Mouse (Mus musculus) MEL (cell line): ENCODE measurements around the gene Kcnb1. TPM values are rescaled to one million over a fixed set of nuclear protein-coding genes. Genes with fewer than 3 reads are reported as not detected.

ENCODE experiments used
- DNase-seq: peaks from one replicate; pipeline ENCODE4 v3.0.0; 2011; ENCODE audit warnings: low read depth, low spot score
- H3K27ac ChIP-seq: 2 replicates; pipeline ENCODE4 v1.5.1; 2012; ENCODE audit warnings: low read depth, mild to moderate bottlenecking, control low read depth, low read length, moderate library complexity; ENCODE audit not compliant: control insufficient read depth
- H3K27me3 ChIP-seq, 2 experiments: fragments of 150-350 bp in 1 of 2; sonication (generic) in 1 of 2; 2 replicates each; pipeline ENCODE4 v1.6.1; 2012; ENCODE audit warnings: low read length in 2 of 2, mild to moderate bottlenecking in 2 of 2, improper control_type of control experiment in 1 of 2, moderate library complexity in 1 of 2; ENCODE audit not compliant: insufficient read depth in 2 of 2, control insufficient read depth in 1 of 2
- H3K36me3 ChIP-seq, 2 experiments: 2 replicates each; pipeline ENCODE4 v1.6.1; 2012 to 2014; ENCODE audit warnings: low read length in 2 of 2, improper control_type of control experiment in 1 of 2, inconsistent platforms in 1 of 2, mild to moderate bottlenecking in 1 of 2; ENCODE audit not compliant: insufficient read depth in 2 of 2, control insufficient read depth in 1 of 2
- H3K4me1 ChIP-seq, 2 experiments: fragments of 150-350 bp in 1 of 2; sonication (generic) in 1 of 2; 2 replicates each; pipeline ENCODE4 v1.6.1; 2012; ENCODE audit warnings: low read length in 2 of 2, improper control_type of control experiment in 1 of 2, mild to moderate bottlenecking in 1 of 2; ENCODE audit not compliant: insufficient read depth in 2 of 2, control insufficient read depth in 1 of 2
- H3K4me3 ChIP-seq, 2 experiments: fragments of 150-350 bp in 1 of 2; sonication (generic) in 1 of 2; 2 replicates each; pipeline ENCODE4 v1.5.1; 2012; ENCODE audit warnings: low read depth in 2 of 2, low read length in 2 of 2, mild to moderate bottlenecking in 2 of 2, moderate library complexity in 2 of 2, control low read depth in 1 of 2, improper control_type of control experiment in 1 of 2; ENCODE audit not compliant: control insufficient read depth in 1 of 2, insufficient read depth in 1 of 2
- H3K79me2 ChIP-seq: 2 replicates; pipeline ENCODE4 v1.6.1; 2012; ENCODE audit warnings: mild to moderate bottlenecking, low read length, moderate library complexity; ENCODE audit not compliant: control insufficient read depth, poor library complexity, insufficient read depth
- H3K9ac ChIP-seq: 2 replicates; pipeline ENCODE4 v1.6.1; 2012; ENCODE audit warnings: low read depth, mild to moderate bottlenecking, control low read depth, low read length, moderate library complexity; ENCODE audit not compliant: control insufficient read depth, poor library complexity, severe bottlenecking
- H3K9me3 ChIP-seq: fragments of 150-350 bp; sonication (generic); replicated peaks from 2 replicates; pipeline ENCODE4 v1.6.1; 2012; ENCODE audit warnings: mild to moderate bottlenecking, low read length, improper control_type of control experiment, moderate library complexity; ENCODE audit not compliant: insufficient read depth
- CTCF ChIP-seq, 3 experiments: IDR thresholded peaks in 2 of 3; conservative IDR thresholded peaks in 1 of 3; 2 replicates each; pipeline ENCODE4 v1.5.1; 2011 to 2012; ENCODE audit warnings: low read length in 3 of 3, low read depth in 2 of 3, mild to moderate bottlenecking in 2 of 3, improper control_type of control experiment in 1 of 3, inconsistent platforms in 1 of 3, mixed read lengths in 1 of 3, moderate library complexity in 1 of 3; ENCODE audit not compliant: control insufficient read depth in 1 of 3, insufficient read depth in 1 of 3, poor library complexity in 1 of 3, severe bottlenecking in 1 of 3
- ETS1 ChIP-seq: IDR thresholded peaks from 2 replicates; pipeline ENCODE4 v1.6.1; 2012; ENCODE audit warnings: low read depth, mild to moderate bottlenecking, inconsistent platforms, low read length, improper control_type of control experiment, moderate library complexity
- JUND ChIP-seq: IDR thresholded peaks from 2 replicates; pipeline ENCODE4 v1.6.1; 2011; ENCODE audit warnings: low read depth, mild to moderate bottlenecking, improper control_type of control experiment, low read length
- MEF2A ChIP-seq: IDR thresholded peaks from 2 replicates; pipeline ENCODE4 v1.6.1; 2014; ENCODE audit warnings: low read depth, mild to moderate bottlenecking, inconsistent platforms, low read length, improper control_type of control experiment; ENCODE audit not compliant: poor library complexity, insufficient replicate concordance, severe bottlenecking; ENCODE audit errors: extremely low read depth
- MYC ChIP-seq: IDR thresholded peaks from 2 replicates; pipeline ENCODE4 v1.6.1; 2011; ENCODE audit warnings: low read depth, mild to moderate bottlenecking, low read length, improper control_type of control experiment, moderate library complexity
- RAD21 ChIP-seq: IDR thresholded peaks from 2 replicates; pipeline ENCODE4 v1.6.1; 2011; ENCODE audit warnings: mild to moderate bottlenecking, low read depth, low read length, improper control_type of control experiment
- RCOR1 ChIP-seq: IDR thresholded peaks from 2 replicates; pipeline ENCODE4 v1.6.1; 2012; ENCODE audit warnings: low read depth, mild to moderate bottlenecking, inconsistent platforms, low read length, improper control_type of control experiment
- UBTF ChIP-seq: IDR thresholded peaks from 2 replicates; pipeline ENCODE4 v1.6.1; 2012; ENCODE audit warnings: low read depth, mild to moderate bottlenecking, inconsistent platforms, low read length, improper control_type of control experiment, moderate library complexity, borderline replicate concordance; ENCODE audit not compliant: insufficient read depth
- ZKSCAN1 ChIP-seq: IDR thresholded peaks from 2 replicates; pipeline ENCODE4 v1.6.1; 2012; ENCODE audit warnings: low read depth, mild to moderate bottlenecking, inconsistent platforms, low read length, improper control_type of control experiment, moderate library complexity
- polyA plus RNA-seq, 2 experiments: library from polyadenylated mRNA; stranded (reverse) in 1 of 2; unstranded in 1 of 2; fragments of >175 nt in 1 of 2; fragments of >200 nt in 1 of 2; gene quantifications; 2 replicates each; pipeline versions ENCODE4 v1.2.1 to v1.2.4; 2012; ENCODE audit warnings: low replicate concordance in 2 of 2, low read depth in 1 of 2; ENCODE audit not compliant: insufficient read length in 2 of 2, insufficient read depth in 1 of 2, missing spikeins in 1 of 2
- total RNA-seq: library from RNA; depleted of rRNA; stranded (reverse); fragments of 300-350 nt; gene quantifications from 2 replicates; pipeline ENCODE4 v1.2.3, GENCODE M21; 2012

Gene Kcnb1
- total and polyA plus RNA-seq, 3 experiments, result 0.39 to 3.6 TPM; not detected in 1

GRCm38 (mm10) chr2:167198660-167199427, 8.9 kb upstream of the Kcnb1 start:
- no peaks in the 10 kb centered on the region for H3K79me2 ChIP-seq
- H3K4me1 ChIP-seq, result no peaks in the 10 kb centered on the region
- H3K4me3 ChIP-seq, result no peak overlapping the region
- H3K27me3 ChIP-seq, result no peaks in the 10 kb centered on the region
- H3K27ac ChIP-seq, result no peak overlapping the region
- TF ChIP-seq CTCF (IDR thresholded peaks at IDR 0.05 in 2 of 3, conservative IDR thresholded peaks at IDR 0.05 in 1 of 3; ENCODE audit: control insufficient read depth in 1 of 3, insufficient read depth in 1 of 3, low read depth in 2 of 3, low read length in 3 of 3, poor library complexity in 1 of 3, severe bottlenecking in 1 of 3), result no peak
- no peak for TF ChIP-seq RCOR1
- no peak for DNase-seq
- H3K36me3 ChIP-seq, result no peaks in the 10 kb centered on the region
- H3K9ac ChIP-seq, result no peak overlapping the region
- H3K9me3 ChIP-seq, result no peaks in the 10 kb centered on the region

DNA sequence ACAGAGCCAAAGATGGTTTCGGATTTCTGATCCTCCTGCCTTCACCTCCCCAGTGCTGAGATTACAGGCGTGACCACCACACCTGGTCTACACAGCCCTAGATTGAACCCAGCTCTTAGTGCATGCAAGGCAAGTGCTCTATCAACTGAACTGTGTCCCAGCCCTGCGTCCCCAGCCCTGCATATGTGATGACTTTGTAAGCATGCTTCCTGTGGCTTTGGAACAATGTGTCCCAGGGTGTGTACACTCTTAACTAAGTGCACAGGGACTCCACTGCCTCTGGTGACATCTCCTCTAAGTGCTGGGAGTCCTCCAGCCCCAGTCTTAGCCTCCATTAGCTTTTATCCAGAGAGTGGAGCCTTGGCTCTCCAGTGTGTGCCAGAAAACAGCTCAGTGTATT, 3.4 kb upstream of the Kcnb1 start:
- DNase-seq, result no peak
- Histone ChIP-seq H3K27ac (no peak overlapping the region), H3K4me1 (no peaks in the 10 kb centered on the region), H3K9ac (no peak overlapping the region), H3K79me2 (no peaks in the 10 kb centered on the region), H3K9me3 (no peaks in the 10 kb centered on the region), H3K36me3 (no peaks in the 10 kb centered on the region), H3K4me3 (no peak overlapping the region), H3K27me3 (no peaks in the 10 kb centered on the region)
- no peak for TF ChIP-seq UBTF

GRCm38 (mm10) chr2:167189291-167190075, 472 bp downstream of the Kcnb1 start:
- Histone ChIP-seq H3K36me3 (no peaks in the 10 kb centered on the region), H3K4me1 (no peaks in the 10 kb centered on the region), H3K4me3 (no peak overlapping the region), H3K79me2 (no peaks in the 10 kb centered on the region), H3K9me3 (no peaks in the 10 kb centered on the region), H3K9ac (no peak overlapping the region), H3K27me3 (no peaks in the 10 kb centered on the region), H3K27ac (no peak overlapping the region)
- DNase-seq, result no peak
- TF ChIP-seq MEF2A (no peak), ETS1 (no peak), MYC (no peak), ZKSCAN1 (no peak), RAD21 (no peak), JUND (no peak)
